Mouse (Mus musculus) left cerebral cortex, postnatal 10 days (tissue): ENCODE results near the gene Smpd3. TPM values are rescaled to one million over a fixed set of nuclear protein-coding genes. Genes with fewer than 3 reads are reported as not detected.

Source experiments
- total RNA-seq, 2 experiments: library from RNA; stranded (reverse); gene quantifications; 2 replicates each; pipeline ENCODE4 v1.2.3; 2021

The Smpd3 gene
- total RNA-seq, 2 experiments from 2014 or later = 122 to 127 TPM

Other genes with a start within 250 kb of the Smpd3 start
- not detected for gene Esrp2, start 201.0 kb downstream of the Smpd3 start, total RNA-seq
- gene Pla2g15, start 187.6 kb downstream of the Smpd3 start, total RNA-seq = 10 to 100 TPM; 24.6 to 25.3 TPM
- 10 to 100 TPM; 28.5 to 29.2 TPM for gene Slc7a6, start 169.1 kb downstream of the Smpd3 start, total RNA-seq
- gene Slc7a6os, start 127.1 kb downstream of the Smpd3 start, total RNA-seq = 10 to 100 TPM; 28.8 to 30.4 TPM
- 10 to 100 TPM; 42.5 to 43.2 TPM for gene Prmt7, start 127.1 kb downstream of the Smpd3 start, total RNA-seq
- 10 to 100 TPM; 19.0 to 19.9 TPM for gene Zfp90, start 77.3 kb upstream of the Smpd3 start, total RNA-seq
- gene 6030452D12Rik, start 162.5 kb upstream of the Smpd3 start, total RNA-seq = not detected
- under 1 TPM; 0.34 to 0.47 TPM for gene Cdh3, start 172.9 kb upstream of the Smpd3 start, total RNA-seq
- 100 to 1,000 TPM; 115 to 119 TPM for gene Gm10073, start 235.5 kb upstream of the Smpd3 start, total RNA-seq